Mouse (Mus musculus) CH12.LX (cell line): ENCODE data around the gene Dctn1. TPM values are rescaled to one million over a fixed set of nuclear protein-coding genes. Genes with fewer than 3 reads are reported as not detected.
A peak's percentile ranks its signal among the peaks of the same experiment; 100 is the strongest.

Experiments
- DNase-seq: peaks from one replicate; pipeline ENCODE4 v3.0.0-alpha.2; 2013; ENCODE audit errors: extremely low read depth
- H3K27ac ChIP-seq: 2 replicates; pipeline ENCODE4 v1.5.1; 2012; ENCODE audit warnings: low read depth, mild to moderate bottlenecking, control low read depth, moderate library complexity; ENCODE audit not compliant: insufficient read depth
- H3K27me3 ChIP-seq: replicated peaks from 2 replicates; pipeline ENCODE3; 2012; ENCODE audit warnings: inconsistent platforms
- H3K36me3 ChIP-seq, 2 experiments: replicated peaks in 1 of 2; 2 replicates each; pipeline versions ENCODE3 to v1.6.1; 2012; ENCODE audit warnings: inconsistent platforms in 1 of 2, low read length in 1 of 2, mild to moderate bottlenecking in 1 of 2, mixed read lengths in 1 of 2, moderate library complexity in 1 of 2; ENCODE audit not compliant: control insufficient read depth in 1 of 2, insufficient read depth in 1 of 2
- H3K4me1 ChIP-seq, 2 experiments: 2 replicates each; pipeline ENCODE4 v1.6.1; 2012; ENCODE audit warnings: inconsistent platforms in 1 of 2, moderate library complexity in 1 of 2; ENCODE audit not compliant: insufficient read depth in 2 of 2, control insufficient read depth in 1 of 2
- H3K4me2 ChIP-seq: 2 replicates; pipeline ENCODE4 v1.6.1; 2012; ENCODE audit warnings: low read depth, mild to moderate bottlenecking, control low read depth; ENCODE audit not compliant: poor library complexity, insufficient read depth, severe bottlenecking
- H3K4me3 ChIP-seq, 3 experiments: fragments of 150-350 bp in 1 of 3; sonication (generic) in 1 of 3; replicated peaks in 1 of 3; 2 replicates each; pipeline versions ENCODE3 to v1.5.1; 2011 to 2012; ENCODE audit warnings: low read depth in 2 of 3, low read length in 2 of 3, mild to moderate bottlenecking in 2 of 3, moderate library complexity in 2 of 3, control low read depth in 1 of 3, improper control_type of control experiment in 1 of 3, inconsistent platforms in 1 of 3, mixed read lengths in 1 of 3; ENCODE audit not compliant: poor library complexity in 1 of 3
- H3K79me2 ChIP-seq: replicated peaks from 2 replicates; pipeline ENCODE4 v1.6.1; 2012; ENCODE audit warnings: mild to moderate bottlenecking, moderate library complexity; ENCODE audit not compliant: control insufficient read depth, poor library complexity, insufficient read depth, severe bottlenecking; ENCODE audit errors: extremely low read depth
- H3K9ac ChIP-seq: 2 replicates; pipeline ENCODE4 v1.6.1; 2012; ENCODE audit warnings: low read depth, mild to moderate bottlenecking, control low read depth, moderate library complexity; ENCODE audit not compliant: insufficient read depth
- H3K9me3 ChIP-seq: replicated peaks from 2 replicates; pipeline ENCODE3; 2012; ENCODE audit warnings: low read length, inconsistent platforms, mixed read lengths
- CHD2 ChIP-seq: IDR thresholded peaks from 2 replicates; pipeline ENCODE4 v1.6.1; 2011; ENCODE audit warnings: low read length, improper control_type of control experiment
- KAT2A ChIP-seq: IDR thresholded peaks from 2 replicates; pipeline ENCODE4 v1.6.1; 2012; ENCODE audit warnings: low read length, improper control_type of control experiment, inconsistent platforms; ENCODE audit not compliant: insufficient replicate concordance
- MAZ ChIP-seq: IDR thresholded peaks from 2 replicates; pipeline ENCODE4 v1.6.1; 2012; ENCODE audit warnings: low read depth, mild to moderate bottlenecking, inconsistent platforms, low read length, improper control_type of control experiment, moderate library complexity
- NRF1 ChIP-seq: IDR thresholded peaks from 2 replicates; pipeline ENCODE4 v1.6.1; 2014; ENCODE audit warnings: low read depth, mild to moderate bottlenecking, inconsistent platforms, low read length, improper control_type of control experiment, moderate library complexity
- PAX5 ChIP-seq: IDR thresholded peaks from 2 replicates; pipeline ENCODE4 v1.6.1; 2012; ENCODE audit warnings: low read length, inconsistent platforms, mixed read lengths
- POLR2A ChIP-seq: IDR thresholded peaks from 2 replicates; pipeline ENCODE4 v1.6.1; 2011; ENCODE audit warnings: low read depth, mild to moderate bottlenecking, improper control_type of control experiment, low read length
- POLR2AphosphoS2 ChIP-seq: IDR thresholded peaks from 2 replicates; pipeline ENCODE4 v1.6.1; 2011; ENCODE audit warnings: low read depth, low read length, improper control_type of control experiment
- TBP ChIP-seq: conservative IDR thresholded peaks from 2 replicates; pipeline ENCODE4 v1.6.1; 2011; ENCODE audit warnings: low read depth, low read length, improper control_type of control experiment
- USF2 ChIP-seq: conservative IDR thresholded peaks from 2 replicates; pipeline ENCODE4 v1.6.1; 2011; ENCODE audit warnings: low read depth, low read length, improper control_type of control experiment
- ZC3H11A ChIP-seq: IDR thresholded peaks from 2 replicates; pipeline ENCODE4 v1.6.1; 2012; ENCODE audit warnings: low read depth, mild to moderate bottlenecking, inconsistent platforms, low read length, improper control_type of control experiment
- dilution Hi-C: fragments of 300-500 bp; cut with MboI; formaldehyde crosslinking; loops from 2 replicates; pipeline ENCODE4 v1.14.3; 2020; ENCODE audit warnings: low sequenced_read_pairs; ENCODE audit not compliant: extremely low pct_unique_long_range_greater_than_20kb, extremely low pct_ligation_motif_present
- in situ Hi-C: fragments of 300-500 bp; cut with MboI; formaldehyde crosslinking; loops from 3 replicates; pipeline ENCODE4 v1.14.3; 2019; ENCODE audit warnings: low sequenced_read_pairs, low pct_ligation_motif_present, low pct_unique_long_range_greater_than_20kb, mixed read lengths
- polyA plus RNA-seq: library from polyadenylated mRNA; unstranded; fragments of >175 nt; gene quantifications from 2 replicates; pipeline ENCODE4 v1.2.1, GENCODE M21; 2012; ENCODE audit warnings: low read depth; ENCODE audit not compliant: insufficient read length
- total RNA-seq, 2 experiments: library from RNA; depleted of rRNA; stranded (reverse); fragments of 300-350 nt in 1 of 2; fragments of >200 nt in 1 of 2; gene quantifications; 2 replicates each; pipeline ENCODE4 v1.2.3; 2012 to 2014

The Dctn1 gene
- total and polyA plus RNA-seq, 3 experiments: 12.8 to 36.4 (median 19.8) TPM

DNA sequence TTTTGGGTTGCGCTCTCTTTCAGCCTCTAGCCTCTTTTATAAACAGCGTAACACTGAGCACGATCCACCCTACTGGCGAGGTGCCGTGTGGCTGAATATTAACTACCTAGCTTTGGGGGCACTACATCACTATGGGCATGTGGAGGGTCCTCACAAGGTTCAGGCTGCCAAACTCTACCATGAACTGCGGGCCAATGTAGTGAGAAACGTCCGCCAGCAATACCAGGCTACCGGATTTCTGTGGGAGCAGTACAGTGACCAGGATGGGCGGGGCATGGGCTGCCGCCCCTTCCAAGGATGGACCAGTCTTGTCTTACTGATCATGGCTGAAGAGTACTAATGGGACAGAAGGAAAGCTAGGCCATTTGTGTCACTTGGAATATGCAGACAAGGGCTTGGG is 47.4 kb upstream of the Dctn1 start:
- no peak for DNase-seq
- H3K79me2 ChIP-seq: peaks cover 22% of the 10 kb centered on the region
- H3K4me2 ChIP-seq: no peak overlapping the region
- no peaks in the 10 kb centered on the region for H3K9me3 ChIP-seq
- no peak overlapping the region for H3K27ac ChIP-seq
- H3K4me3 ChIP-seq: no peak overlapping the region
- 0 out of 2 replicates have a peak, but pooled peaks have one; percentile 16 for TF ChIP-seq CHD2
- no peak for TF ChIP-seq USF2
- no peak for TF ChIP-seq KAT2A
- no peak for TF ChIP-seq PAX5
- H3K27me3 ChIP-seq: no peaks in the 10 kb centered on the region
- peaks cover 18 to 35% of the 10 kb centered on the region in 2 experiments for H3K36me3 ChIP-seq
- in situ Hi-C loops (loop anchor here (5.0 kb wide), 1 partner anchor 39 kb away; the partner anchor contains the start of genes 1700003E16Rik and Wdr54), dilution Hi-C loops (no loop called here)
- no peak overlapping the region for H3K9ac ChIP-seq
- peaks cover 30 to 78% of the 10 kb centered on the region in 2 experiments for H3K4me1 ChIP-seq

DNA sequence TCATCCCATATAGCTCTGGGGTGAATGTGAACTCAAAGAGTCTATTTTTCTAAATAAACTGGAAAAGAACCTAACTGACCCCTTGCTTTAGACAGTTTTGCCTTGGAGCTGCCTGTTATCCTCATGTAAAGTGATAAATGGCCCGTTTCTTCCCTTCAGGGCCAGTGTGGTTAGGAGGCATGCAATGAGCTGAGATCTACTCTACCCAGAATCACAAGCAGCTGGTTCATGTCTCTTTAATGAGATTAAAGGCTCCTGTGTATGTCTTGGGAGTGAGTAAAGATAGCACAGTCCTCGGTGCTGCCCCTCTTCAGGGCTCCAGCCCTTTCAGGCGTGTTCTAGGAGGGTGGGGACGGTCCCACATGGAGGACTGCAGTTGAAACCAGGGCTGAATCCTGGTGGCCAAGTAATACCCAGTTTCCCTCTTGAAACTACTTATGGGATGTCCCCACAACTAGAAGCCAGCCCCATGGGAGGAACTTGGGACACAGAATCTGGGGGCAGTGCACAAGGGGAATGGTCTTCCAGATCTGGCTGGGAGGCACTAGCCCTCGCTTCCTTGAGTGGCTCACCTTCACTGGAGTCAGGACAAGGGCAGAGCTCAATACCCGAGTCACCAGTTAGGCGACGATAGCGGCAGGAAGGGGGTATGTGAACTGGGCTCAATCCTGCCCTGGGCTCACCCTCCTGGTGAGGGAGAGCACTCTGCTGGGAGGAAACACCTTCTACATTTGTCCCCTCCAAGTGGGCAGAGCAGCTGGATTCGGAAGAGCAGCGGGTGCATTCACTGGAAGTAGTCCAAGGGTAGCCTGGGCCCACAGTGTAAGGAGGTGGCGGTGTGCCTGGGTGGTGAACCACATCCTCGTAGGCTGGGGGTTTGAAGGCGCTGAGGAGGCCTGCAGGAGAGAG is 46.6 kb upstream of the Dctn1 start:
- peak; percentile 65 for DNase-seq
- H3K27ac ChIP-seq: no peak overlapping the region
- no peaks in the 10 kb centered on the region for H3K27me3 ChIP-seq
- H3K36me3 ChIP-seq: peaks cover 18 to 38% of the 10 kb centered on the region in 2 experiments
- H3K4me1 ChIP-seq: peaks cover 29 to 77% of the 10 kb centered on the region in 2 experiments
- in situ Hi-C loops: loop anchor here (5.0 kb wide), 1 partner anchor 38 kb away; the partner anchor contains the start of genes 1700003E16Rik and Wdr54
- H3K79me2 ChIP-seq: peaks cover 20% of the 10 kb centered on the region
- H3K9me3 ChIP-seq: no peaks in the 10 kb centered on the region
- dilution Hi-C loops: no loop called here
- H3K9ac ChIP-seq: no peak overlapping the region
- H3K4me2 ChIP-seq: no peak overlapping the region
- H3K4me3 ChIP-seq: no peak overlapping the region
- TF ChIP-seq POLR2A (0 out of 2 replicates have a peak, but pooled peaks have one; percentile 18), ZC3H11A (no peak), POLR2AphosphoS2 (peak; percentile 65; the same call in 1 of the 2 replicates)

DNA sequence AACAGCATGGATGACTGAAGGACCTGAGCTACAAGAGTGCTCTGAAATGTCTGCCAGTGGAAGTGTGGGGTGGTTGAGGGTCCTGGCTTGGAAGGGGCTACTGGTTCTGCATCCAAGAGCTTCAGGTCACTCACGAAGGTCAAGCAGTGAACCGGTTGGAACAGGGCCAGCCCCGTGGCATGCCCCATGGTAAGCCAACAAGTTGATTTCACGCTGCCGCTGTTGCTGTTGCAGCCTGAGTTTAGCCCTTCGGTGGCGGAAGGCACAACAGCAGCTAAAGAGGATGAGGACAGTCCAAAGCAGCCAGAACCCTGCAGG is 46.0 kb upstream of the Dctn1 start:
- DNase-seq: no peak
- TF ChIP-seq ZC3H11A: no peak
- no peak for TF ChIP-seq MAZ
- TF ChIP-seq KAT2A: no peak
- no peak for TF ChIP-seq TBP
- no peak for TF ChIP-seq NRF1
- no peak for TF ChIP-seq USF2
- dilution Hi-C loops (no loop called here), in situ Hi-C loops (loop anchor here (5.0 kb wide), 1 partner anchor 38 kb away; the partner anchor contains the start of genes 1700003E16Rik and Wdr54)
- Histone ChIP-seq H3K36me3 (peaks cover 18 to 38% of the 10 kb centered on the region in 2 experiments), H3K4me2 (no peak overlapping the region), H3K27me3 (no peaks in the 10 kb centered on the region), H3K9ac (no peak overlapping the region), H3K9me3 (no peaks in the 10 kb centered on the region), H3K4me3 (no peak overlapping the region), H3K4me1 (peaks cover 27 to 75% of the 10 kb centered on the region in 2 experiments), H3K79me2 (peaks cover 14% of the 10 kb centered on the region; the same call in 1 of the 2 replicates), H3K27ac (no peak overlapping the region)
